Mouse (Mus musculus) right cerebral cortex, postnatal 10 days (tissue): ENCODE data around the gene Mrpl33.
"Not testable (repeated sequence)": the region's sequence is repeated elsewhere in the genome, so short reads cannot be mapped to it uniquely, and the experiment has no call there.

Experiments
- DNase-seq, 2 experiments: peaks; one replicate each; pipeline ENCODE4 v3.0.0; 2021; ENCODE audit warnings: low spot score in 2 of 2

The Mrpl33 gene

DNA sequence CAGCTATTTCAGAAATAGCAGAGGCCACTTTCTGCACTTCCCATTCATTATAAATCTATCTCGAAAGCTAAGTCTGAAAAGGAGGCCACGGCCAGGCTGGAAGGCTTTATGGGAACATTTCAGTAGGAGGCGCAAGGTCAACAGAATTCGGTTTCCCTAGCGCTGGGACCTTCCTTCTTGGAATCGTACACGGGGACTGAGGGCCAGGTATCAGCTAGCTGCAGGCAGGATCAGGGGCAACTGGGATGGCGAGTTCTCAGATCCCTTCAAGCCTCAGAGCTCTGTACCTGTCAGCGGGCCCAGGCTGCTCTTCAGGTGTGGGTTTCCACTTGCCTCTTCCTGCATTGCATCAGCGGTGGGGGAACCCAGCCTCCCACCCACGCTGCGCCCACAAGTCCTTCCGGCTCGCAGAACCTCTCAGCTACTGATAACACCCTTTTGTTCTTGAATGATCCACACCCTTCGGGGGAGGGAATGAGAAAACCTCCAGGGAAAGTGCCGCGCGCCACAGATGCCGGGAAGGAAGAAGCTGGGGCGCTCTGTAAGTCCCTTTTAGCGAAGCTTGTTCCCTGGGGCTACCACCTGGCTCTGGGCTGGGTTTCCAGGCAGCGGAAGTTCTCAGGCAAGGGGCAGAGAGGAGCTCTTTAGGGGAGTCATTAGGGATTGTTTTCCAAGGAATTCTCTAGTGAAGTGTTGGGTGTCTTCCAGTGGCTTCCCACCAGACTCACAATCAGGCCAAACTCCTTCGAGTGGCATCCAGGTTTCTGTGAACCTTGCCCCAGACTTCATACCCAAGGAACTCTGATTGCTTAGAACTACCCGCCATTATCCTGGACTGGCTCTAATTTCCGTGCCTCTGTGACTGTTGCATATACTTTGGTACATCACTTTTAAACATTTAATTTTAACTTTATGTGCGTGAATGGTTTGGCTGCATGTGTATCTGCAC, at the start of gene Mrpl33:
Mrpl33 (plus strand) TSS at position 455 of the 949 bp plus-strand sequence.
- peak in 1 of 2 experiments; percentile 42 for DNase-seq

DNA sequence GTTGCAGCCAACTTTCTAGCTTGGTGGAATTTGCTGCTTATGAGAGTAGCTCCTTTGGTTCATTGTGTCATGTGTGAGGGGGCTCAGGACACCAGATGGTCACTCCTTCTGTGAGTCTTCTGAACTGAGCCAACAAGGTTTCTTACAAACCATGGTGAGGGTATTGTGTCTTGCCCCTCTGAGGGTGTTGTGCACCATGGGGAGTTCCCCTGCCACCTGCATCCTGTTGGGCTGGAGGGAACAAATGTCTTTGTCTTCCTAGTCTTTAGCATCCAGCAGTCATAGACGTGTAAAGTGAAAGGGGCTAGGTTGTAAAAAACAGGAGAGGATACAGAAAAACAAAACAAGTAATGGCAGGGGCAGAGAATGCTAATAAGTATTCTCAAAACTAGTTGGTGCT, 37.3 kb upstream of the Mrpl33 start:
- no peak for DNase-seq

DNA sequence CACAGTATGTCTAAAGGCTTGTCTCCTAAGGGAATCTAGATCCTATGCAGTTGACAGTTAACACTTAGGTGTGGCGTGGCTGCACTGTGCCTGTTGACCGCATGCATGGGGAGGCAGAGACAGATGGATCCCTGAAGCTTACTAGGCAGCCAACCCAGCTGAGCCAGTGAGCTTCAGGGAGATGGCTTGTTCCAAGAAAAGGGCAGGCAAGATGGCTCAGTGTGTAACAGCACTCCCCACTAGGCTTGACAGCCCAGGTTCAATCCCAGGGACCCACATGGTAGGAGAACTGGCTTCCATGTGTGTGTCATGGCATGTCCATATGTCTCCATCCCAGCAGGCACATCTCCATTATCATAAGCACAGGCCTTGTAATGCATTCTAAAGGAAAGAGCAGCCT, 36.4 kb upstream of the Mrpl33 start:
- DNase-seq, result no peak

DNA sequence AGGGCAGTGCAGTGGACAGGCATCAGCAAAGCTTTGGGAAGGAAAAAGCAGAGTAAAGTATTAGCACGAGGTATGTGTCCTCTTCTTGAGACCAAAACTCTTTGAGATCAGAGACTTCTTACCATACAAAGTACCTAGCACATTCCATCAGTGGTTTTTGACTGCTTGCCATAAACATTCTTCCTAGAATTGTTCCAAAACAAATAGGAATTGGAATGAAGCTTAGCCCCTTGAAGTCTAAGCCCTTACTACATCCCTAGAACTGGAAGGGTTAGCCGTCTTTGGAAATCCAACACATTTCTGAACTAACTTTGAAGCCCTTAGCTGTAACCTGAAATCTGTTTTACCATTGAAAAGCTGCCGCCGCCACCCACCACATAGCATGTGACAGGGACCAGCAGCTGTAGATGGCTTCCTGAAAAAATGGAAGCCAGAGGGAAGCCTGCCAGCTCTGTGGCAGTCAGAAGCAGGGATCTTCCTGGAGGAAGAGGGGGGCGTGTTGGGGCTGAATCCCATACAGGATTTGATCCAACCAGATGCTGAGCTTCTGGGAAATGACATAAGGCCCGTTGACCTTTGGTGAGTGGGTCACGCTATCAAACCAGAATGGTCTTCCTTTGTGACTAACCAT, 34.6 kb upstream of the Mrpl33 start:
- peak; percentile 79 to 84 for DNase-seq

- peak; percentile 61 to 86 for DNase-seq
Measured at GRCm38 (mm10) chr5:31563496-31563895, 33.2 kb upstream of the Mrpl33 start.

DNA sequence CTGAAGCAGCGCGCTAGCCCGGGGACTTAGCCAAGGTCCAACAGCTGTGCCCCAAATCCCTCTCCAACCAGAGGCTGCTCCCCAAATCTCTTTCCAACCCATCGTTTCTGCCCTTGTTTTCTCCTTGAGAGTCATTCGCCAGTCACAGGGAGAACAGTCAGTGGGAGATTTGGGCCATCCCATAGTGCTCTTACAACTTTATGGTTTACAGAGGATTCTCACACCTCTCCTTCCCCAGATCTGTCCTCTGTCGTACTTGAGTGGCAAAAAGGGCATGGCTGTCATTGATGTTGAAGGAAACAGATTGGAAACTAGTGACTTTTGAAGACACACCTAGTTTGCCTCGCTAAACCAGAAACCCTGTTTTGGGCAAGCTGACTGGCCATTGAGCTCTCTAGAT, 32.8 kb upstream of the Mrpl33 start:
- no peak for DNase-seq

DNA sequence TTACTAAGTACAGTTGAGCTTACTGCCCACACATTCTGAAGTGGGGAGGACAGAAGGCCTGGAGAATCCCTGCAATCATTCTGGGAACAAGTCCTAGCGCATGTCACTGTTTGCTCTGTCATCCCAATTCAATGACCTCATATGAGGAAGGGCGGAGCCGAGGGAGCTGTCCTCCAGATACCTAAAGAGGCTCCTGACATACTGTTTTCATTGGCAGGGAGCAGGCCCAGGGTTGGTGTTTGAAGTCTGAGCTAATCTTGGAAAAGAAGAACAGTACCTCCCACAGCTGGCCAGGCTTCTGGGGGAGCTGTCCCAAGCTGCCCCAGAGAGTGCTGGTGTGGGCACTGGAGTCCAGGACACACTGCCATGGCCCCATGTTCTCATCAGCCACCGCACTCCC, 31.8 kb upstream of the Mrpl33 start:
- DNase-seq, result no peak

DNA sequence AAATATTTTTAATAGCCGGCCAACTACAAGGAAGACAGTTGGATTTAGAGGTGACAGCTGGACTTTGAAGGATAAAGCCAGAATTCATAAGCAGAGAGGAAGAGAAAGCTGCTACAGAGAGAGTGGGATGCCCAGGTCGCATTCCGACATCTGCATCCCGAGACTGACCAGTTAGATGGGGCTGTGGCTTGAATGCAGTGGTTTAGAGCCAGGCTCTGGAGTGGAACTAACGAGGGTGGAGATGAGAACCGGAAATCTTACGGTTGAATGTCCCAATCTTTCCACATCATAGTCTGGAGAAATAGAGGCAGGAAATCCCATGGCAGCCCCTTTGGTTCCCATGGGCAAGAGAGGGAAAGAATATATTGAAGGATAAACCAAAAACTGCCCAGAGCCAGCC, 30.7 kb upstream of the Mrpl33 start:
- DNase-seq, result no peak

DNA sequence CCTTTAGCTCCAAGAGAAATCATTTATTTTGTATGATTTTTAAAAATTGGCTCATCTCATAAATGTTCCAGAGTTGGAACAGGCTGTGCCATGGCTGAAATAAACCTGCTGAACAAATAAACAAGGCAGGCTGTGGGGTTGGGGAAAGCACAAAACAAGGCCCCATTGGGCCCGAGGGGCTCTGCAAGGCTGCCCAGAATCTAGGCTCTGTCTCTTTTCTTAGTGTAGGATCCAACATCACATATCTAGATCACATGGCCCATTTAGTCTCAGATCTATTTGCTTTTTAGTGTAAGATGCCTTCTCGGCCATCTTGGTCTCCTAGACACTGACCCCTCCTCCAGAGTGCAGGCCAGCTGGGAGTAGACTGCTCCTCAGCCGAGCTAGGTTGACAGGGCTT, 30.3 kb upstream of the Mrpl33 start:
- no peak for DNase-seq

DNA sequence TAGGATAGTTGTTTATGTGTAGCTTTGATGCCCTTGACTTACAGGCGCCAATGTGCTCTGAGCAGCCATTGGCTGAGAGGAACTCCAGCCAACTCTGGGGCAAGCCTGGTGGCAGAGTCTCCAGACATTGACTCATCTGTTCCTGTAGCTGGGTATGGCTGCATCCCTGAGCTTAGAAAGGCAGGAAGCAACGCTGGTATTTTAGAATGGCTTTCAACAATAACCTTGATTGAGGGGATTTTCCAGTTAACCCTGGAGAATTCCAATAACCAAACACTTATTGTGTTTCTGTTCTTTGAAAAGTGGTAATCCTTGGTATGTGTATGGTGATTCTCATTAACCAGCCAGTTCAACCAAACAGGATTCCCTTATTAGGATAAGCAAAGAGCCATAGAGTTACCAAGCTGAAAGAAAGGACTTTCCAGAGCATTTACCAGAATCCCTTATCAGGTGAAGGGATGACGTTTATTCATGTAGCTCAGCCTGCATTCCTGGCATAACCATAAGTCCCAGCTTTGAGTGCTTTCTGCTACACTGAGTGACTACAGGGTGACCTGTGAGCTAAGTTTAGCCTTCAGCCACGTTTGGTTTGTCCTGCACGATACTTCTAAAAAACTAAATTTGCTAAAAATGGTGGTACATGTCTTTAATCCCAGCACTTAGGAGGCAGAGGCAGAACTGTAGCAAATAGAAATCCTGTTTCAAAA, 28.6 kb upstream of the Mrpl33 start:
- DNase-seq, result no peak

DNA sequence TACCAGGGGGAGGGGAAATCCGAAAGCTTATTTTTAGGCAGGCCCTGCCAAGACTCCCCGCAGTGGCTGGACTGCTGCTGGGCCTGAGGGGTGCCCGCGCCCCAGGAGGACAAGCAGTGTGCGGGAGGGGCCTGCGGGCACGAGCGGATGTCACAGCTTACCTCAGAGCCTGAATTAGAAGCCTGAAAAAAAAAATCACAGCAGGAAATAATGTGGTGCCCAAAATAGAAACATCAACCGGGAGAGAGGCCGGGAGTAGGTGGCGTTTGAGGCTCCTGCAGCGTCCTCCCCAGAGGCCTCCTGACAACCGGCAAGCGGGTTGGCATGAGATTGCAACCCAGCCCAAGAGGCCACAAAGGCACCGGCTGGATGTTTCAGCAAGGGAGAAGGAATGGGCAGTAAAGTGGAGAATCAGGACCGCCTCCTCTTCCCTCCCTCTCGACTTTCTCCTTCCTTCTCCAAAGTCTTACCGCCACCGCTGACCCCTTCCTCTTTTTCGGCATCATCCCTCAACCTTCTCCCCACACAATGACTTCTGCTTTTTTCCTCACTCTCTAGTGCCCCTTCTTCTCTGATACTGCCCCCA, 25.6 kb upstream of the Mrpl33 start:
- DNase-seq, result peak; percentile 47 to 57

GRCm38 (mm10) chr5:31573722-31574121, 23.0 kb upstream of the Mrpl33 start:
- DNase-seq, result no peak

DNA sequence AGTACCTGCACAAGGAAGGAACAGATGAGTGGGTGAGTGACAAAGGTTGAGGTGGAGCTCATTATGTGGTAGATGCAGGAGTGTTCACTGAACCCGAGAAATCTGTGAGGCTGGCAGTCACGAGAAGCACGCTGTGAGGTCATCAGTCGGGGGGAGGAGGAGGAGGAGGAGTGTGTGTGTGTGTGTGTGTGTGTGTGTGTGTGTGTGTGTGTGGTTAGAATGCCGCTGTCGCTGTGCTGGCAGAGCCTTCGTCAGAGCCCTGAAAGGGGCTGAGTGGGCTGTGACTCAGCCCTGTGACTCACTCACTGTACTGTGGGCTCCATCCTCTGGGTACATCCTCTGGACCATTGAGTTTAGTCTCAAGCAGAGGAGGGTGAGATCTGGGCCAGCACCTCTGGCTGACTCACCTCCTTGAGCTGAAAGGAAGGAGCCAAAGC, 20.2 kb upstream of the Mrpl33 start:
- DNase-seq, result no peak

DNA sequence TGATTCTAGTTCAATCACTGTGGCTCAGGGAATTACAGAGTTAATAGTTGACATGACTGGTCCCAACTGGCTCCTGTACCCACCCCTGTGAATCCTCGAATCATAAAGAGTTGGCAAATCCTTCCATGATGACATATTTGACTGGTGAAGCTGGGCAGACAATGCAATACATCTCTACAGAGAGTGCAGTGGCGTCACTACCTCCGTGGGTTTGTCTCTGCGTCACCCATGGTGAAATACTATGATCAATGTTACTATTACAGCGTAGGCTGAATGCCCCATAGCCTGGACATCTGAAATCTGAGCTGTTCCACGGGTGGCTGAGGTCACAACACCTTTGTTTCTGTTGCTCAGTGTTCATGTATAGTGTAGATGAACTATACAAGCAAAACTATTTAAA, 15.5 kb upstream of the Mrpl33 start:
- no peak for DNase-seq

GRCm38 (mm10) chr5:31581932-31582331, 14.8 kb upstream of the Mrpl33 start:
- no peak for DNase-seq

DNA sequence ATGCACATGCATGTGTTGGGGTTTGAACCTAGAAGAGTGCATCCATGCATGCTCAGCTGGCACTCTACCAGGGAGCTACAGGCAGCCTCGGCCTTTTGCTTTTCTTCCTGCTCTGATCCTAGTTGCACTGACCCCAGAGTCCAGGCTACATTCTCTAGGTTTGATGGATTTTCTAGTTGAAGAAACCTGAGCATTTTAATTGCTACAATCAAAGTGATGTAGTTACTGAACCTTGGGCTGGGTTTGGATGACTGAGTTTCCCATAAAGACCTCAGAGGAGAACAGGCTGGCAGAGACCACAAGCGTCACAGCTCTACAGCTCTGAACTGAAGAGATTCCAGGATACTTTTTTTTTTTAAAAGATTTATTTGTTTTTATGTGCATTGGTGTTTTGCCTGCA, 13.5 kb upstream of the Mrpl33 start:
- no peak for DNase-seq

DNA sequence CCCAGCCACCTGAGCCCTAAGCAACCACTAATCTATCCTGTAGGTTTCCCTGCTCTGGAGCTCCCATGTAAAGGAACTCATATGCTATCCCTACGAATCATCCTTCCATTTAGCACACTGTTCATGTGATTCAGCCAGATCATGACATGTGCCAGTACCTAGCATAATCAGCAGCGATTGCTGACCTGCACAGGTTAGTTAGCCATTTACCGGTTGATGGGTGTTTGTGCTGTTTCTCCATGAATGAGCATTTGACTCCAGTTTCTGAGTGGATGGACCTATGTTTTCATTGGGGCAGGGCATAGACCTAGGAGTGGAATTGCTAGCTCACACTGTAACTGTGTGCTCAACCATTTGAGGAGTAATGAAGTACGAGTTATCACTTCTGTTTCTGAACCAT, 11.2 kb upstream of the Mrpl33 start:
- no peak for DNase-seq

DNA sequence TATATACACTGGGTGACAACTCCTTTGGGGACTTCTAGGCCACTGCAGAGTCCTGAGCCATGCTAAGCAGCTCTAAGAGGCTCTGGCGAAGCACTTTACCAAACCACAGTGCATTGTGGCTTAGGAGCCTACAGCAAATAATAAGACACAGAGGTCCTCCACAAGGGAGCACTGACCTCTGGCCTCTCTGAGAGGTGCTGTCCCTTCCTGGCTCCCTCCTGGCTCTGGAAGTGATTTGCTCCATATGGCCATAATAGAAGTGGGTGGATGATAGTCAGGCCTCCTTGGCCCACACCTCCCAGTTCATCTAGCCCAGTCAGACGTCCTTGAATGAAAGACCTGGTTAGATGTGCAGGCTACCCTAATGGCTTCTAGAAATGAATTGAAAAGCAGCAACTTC, 8.7 kb upstream of the Mrpl33 start:
- no peak for DNase-seq

- DNase-seq, result not testable (repeated sequence)
Measured at GRCm38 (mm10) chr5:31588672-31589071, 8.1 kb upstream of the Mrpl33 start.

- DNase-seq, result peak; percentile 66 to 67
Measured at GRCm38 (mm10) chr5:31589711-31590319, 6.9 kb upstream of the Mrpl33 start.

DNA sequence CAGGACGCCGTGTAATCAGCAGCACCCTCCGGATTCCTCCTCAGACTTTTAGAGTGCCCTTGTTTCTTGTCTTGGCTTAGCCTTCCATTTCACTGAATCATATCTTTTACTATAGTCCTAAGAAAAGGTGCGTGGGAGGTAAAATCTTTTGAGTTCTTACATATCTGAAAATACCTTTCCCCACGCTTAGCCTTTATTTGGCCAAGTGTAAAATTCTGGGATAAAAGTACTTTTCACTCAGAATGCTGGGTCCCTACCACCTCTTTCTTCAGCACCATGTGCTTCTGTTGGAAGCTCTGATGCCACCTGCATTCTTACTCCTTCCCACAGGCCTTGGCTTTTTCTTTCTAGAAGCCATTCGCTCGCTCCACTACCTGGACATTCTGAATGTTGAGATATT, 5.6 kb upstream of the Mrpl33 start:
- DNase-seq, result no peak

GRCm38 (mm10) chr5:31595868-31596267, 867 bp upstream of the Mrpl33 start:
- no peak for DNase-seq
